8 mouse cellular contexts compared by ENCODE assay signal in the genomic region with DNA sequence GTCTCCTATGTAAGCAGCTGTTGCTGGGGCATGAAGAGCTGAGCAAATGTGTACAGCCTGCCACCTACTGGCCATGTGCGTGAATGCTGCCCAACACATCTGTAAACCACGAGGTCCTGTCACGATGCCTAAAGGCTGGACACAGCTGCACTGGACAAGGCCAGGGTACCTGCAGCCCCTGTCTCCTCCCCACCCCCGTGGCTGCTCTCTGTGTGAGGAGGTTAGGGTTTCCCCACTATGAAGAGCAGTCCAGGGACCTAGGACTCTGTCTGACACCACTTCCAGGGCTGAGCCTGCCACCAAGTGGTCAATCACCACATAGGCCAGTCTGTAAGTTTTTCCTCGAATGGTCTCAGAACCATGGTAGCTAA. TPM values are rescaled to one million over a fixed set of nuclear protein-coding genes. Genes with fewer than 3 reads are reported as not detected.
A peak's percentile ranks its signal among the peaks of the same experiment; 100 is the strongest.
DNase-seq lines count a peak whose midpoint lies in the region; ATAC-seq lines count a peak whose summit lies in the region.

No protein-coding gene starts in this region.

- DNase-seq in adrenal gland, adult 18-20 months (ENCODE audit: low spot score in 2 of 2), result peak; percentile 66 to 67
- DNase-seq in embryo, embryonic 10 days (ENCODE audit: low spot score), result peak; percentile 96
- peak; percentile 78 for DNase-seq in gastrocnemius, postnatal 14 days
- peak; percentile 31 to 78 for DNase-seq in left cerebral cortex, adult 9 months (ENCODE audit: low spot score in 2 of 2)
- DNase-seq in right cerebral cortex, postnatal 14 days, result peak; percentile 69
- peak; percentile 68 to 70 for DNase-seq in urinary bladder, postnatal 4 days (ENCODE audit: low spot score in 2 of 2)

- intact Hi-C loops in gastrocnemius, postnatal 14 days (cut with DNase I; ENCODE audit: low total_unique reads), result loop anchor here (10.0 kb wide), 1 partner anchor 91 kb away; a partner anchor contains a TSS

- peak; percentile 95 for ATAC-seq in inflammation-experienced regulatory T-cells, adult 6 months
- peak; percentile 93 for ATAC-seq in megakaryocyte progenitor cell, adult 5-6 weeks (replicated peaks; ENCODE audit: poor library complexity)

RNA-seq across cellular contexts. Expression of a gene that starts 1.9 kb away (rescaled TPM):
- 1 to 10 TPM; 2.8 to 5.0 TPM for total RNA-seq in adrenal gland, adult 18-20 months (2021)
- total RNA-seq in gastrocnemius, postnatal 14 days (2021), result 10 to 100 TPM; 63.5 to 77.7 TPM
- not detected for polyA plus RNA-seq in inflammation-experienced regulatory T-cells, adult 6 months (2017; shearing (Covaris generic))
- not detected in 2 replicates for total RNA-seq in megakaryocyte progenitor cell, adult 5-6 weeks (2015)
- not detected in 2 replicates for total RNA-seq in megakaryocyte progenitor cell, adult 5-6 weeks (2017)

RNA-seq across cellular contexts. Expression of a gene that starts 31.8 kb away (rescaled TPM):
- 1 to 10 TPM; 6.7 to 7.2 TPM for total RNA-seq in adrenal gland, adult 18-20 months (2021)
- not detected for total RNA-seq in gastrocnemius, postnatal 14 days (2021)
- not detected for polyA plus RNA-seq in inflammation-experienced regulatory T-cells, adult 6 months (2017; shearing (Covaris generic))
- 10.5 and 13.8 TPM in 2 replicates for total RNA-seq in megakaryocyte progenitor cell, adult 5-6 weeks (2015)
- 10.5 and 19.5 TPM in 2 replicates for total RNA-seq in megakaryocyte progenitor cell, adult 5-6 weeks (2017)

Comparison
In these comparisons a context has a peak if more than half of its experiments do, and no peak if none do; other contexts are left out.
1. Peak in every context shown above with its lines: DNase-seq and ATAC-seq.
2. RNA of a gene that starts 1.9 kb away (total RNA-seq): 63.5 to 77.7 TPM in gastrocnemius, postnatal 14 days; 2.8 to 5.0 TPM in adrenal gland, adult 18-20 months and not detected in megakaryocyte progenitor cell, adult 5-6 weeks; every median in the first group is over 10 times any median in the second.
3. RNA of a gene that starts 31.8 kb away (total RNA-seq): 10.5 to 19.5 TPM in megakaryocyte progenitor cell, adult 5-6 weeks and 6.7 to 7.2 TPM in adrenal gland, adult 18-20 months; not detected in gastrocnemius, postnatal 14 days; every median in the first group is over 4 times any median in the second.